Mouse (Mus musculus) olfactory bulb, adult 2 months (tissue): ENCODE data around the gene Parp1.

Experiments used
- CTCF ChIP-seq: fragments of 200-500 bp; IDR thresholded peaks from 2 replicates; pipeline ENCODE4 v1.5.1; 2012; ENCODE audit warnings: low read depth, mild to moderate bottlenecking, low read length, moderate library complexity; ENCODE audit not compliant: insufficient read depth
- POLR2A ChIP-seq: fragments of 200-500 bp; IDR thresholded peaks from 2 replicates; pipeline ENCODE4 v1.6.1; 2012; ENCODE audit warnings: mild to moderate bottlenecking, low read depth, low read length, moderate library complexity; ENCODE audit not compliant: insufficient read depth

GRCm38 (mm10) chr1:180529847-180530246 is 38.9 kb upstream of the Parp1 start:
- no peak for TF ChIP-seq POLR2A
- TF ChIP-seq CTCF, result no peak
